Mouse (Mus musculus): Measurements from ENCODE around the gene Fam227b.

DNA sequence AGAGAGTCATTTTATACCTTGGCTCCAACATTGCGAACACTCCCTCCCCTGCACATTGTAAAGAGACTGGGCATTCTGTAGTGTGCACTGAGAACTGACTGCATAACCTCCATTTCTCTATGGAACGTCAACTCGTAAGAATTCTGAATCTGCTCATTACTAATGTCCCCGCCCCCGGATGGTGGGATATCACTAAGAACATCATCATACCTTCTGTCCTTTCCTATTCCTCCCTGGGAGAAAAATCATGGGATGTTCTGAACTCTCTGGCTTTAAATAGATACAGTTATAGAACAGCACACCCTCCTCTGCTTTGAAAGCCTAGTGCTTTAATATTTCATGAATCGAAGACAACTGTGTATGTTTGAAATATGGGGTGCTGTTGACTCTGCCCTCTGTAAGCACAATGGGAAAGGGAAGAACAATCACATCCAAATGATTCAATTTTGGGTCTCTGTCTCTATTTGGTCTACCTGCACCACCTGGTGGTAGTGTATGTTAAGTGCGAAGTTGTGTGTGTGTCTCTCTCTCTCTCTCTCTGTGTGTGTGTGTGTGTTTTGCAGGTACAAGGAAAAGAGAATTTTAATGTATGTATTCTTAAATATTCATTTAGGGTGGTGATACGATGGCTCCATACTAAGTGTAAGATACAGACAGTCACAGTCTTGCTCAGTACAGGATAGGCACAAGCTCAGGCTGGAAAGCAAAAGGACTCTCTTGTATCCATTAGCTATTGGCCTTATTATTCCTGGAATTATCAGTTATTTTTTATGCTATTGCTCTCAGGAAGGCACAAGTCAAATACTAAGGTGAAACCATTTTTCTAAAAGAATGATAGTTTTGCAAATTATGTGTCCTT is 118.5 kb downstream of the Fam227b start:
- TF ChIP-seq CTCF (IDR thresholded peaks at IDR 0.05) (peak; percentile 60), EP300 (IDR thresholded peaks at IDR 0.05; ENCODE audit: insufficient read depth, low read depth, low read length) (no peak)
